Mouse (Mus musculus) myocyte (in vitro differentiated cells): Measurements from ENCODE around the gene Bend3.

Experiments used
- CEBPB ChIP-seq: IDR thresholded peaks from 2 replicates; pipeline ENCODE4 v1.6.1; 2011; ENCODE audit warnings: mild to moderate bottlenecking, moderate library complexity; ENCODE audit not compliant: poor library complexity, insufficient read depth, severe bottlenecking
- MAX ChIP-seq: IDR thresholded peaks from one replicate; pipeline ENCODE4 v1.6.1; 2011; ENCODE audit warnings: low read depth, mild to moderate bottlenecking, control low read depth
- POLR2A ChIP-seq: IDR thresholded peaks from one replicate; pipeline ENCODE4 v1.6.1; 2011; ENCODE audit warnings: low read depth, mild to moderate bottlenecking, control low read depth, moderate library complexity; ENCODE audit not compliant: insufficient read length
- SRF ChIP-seq: IDR thresholded peaks from one replicate; pipeline ENCODE4 v1.6.1; 2011; ENCODE audit warnings: low read depth; ENCODE audit not compliant: control insufficient read depth, insufficient read length

DNA sequence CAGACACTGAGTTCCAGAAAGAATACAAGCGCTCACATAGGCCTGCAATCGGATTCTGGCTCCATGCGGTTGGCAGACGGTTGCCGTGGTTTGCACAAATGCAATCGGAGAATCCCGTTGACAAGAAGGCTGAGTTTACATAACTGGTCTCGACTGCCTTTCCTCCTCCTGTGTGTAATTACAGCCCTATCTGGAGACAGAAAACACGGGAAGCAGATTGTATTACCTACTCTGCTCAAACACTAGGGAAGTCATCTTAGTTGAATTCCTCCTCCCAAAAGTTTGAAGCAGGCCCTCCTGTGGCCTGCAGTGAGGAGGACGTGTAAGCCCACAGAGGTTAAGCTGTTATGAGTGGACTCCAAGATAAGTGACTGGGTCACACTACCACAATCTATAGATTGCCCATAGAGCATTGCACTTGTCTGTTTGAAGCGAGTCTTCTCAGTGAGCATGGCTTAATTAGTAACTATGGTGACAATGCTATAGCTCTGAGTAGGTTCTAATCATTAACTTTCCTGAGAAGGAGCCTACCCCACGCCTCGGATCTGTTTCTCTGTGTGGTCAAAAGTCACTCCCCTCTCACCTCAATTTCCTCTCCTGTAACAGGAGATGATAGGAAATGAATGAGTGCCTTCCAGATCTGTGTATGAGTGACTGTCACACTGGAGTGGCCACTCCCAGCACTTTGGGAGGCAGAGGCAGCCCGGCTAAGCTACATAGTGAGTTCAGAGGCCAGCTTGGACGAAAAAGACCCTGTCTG, 37.5 kb upstream of the Bend3 start:
- no peak for TF ChIP-seq POLR2A
- TF ChIP-seq SRF, result no peak
- TF ChIP-seq MAX, result no peak
- no peak for TF ChIP-seq CEBPB
